Mouse (Mus musculus) spleen, postnatal 14 days (tissue): ENCODE data around the gene Fndc3b.

Experiments
- DNase-seq, 2 experiments: peaks; one replicate each; pipeline ENCODE4 v3.0.0; 2021 to 2022; ENCODE audit warnings: low spot score in 2 of 2

Fndc3b gene

GRCm38 (mm10) chr3:27466297-27466901 is 244.7 kb downstream of the Fndc3b start:
- DNase-seq: no peak

- DNase-seq: no peak
These were observed 247.7 kb downstream of the Fndc3b start for GRCm38 (mm10) chr3:27463373-27463772.

GRCm38 (mm10) chr3:27462934-27463333 is 248.2 kb downstream of the Fndc3b start:
- no peak for DNase-seq

- no peak for DNase-seq
These were observed 248.7 kb downstream of the Fndc3b start for GRCm38 (mm10) chr3:27462316-27462902.

- DNase-seq: no peak
These were observed 249.2 kb downstream of the Fndc3b start for GRCm38 (mm10) chr3:27461861-27462260.

- peak; percentile 22 to 59 for DNase-seq
These were observed 250.1 kb downstream of the Fndc3b start for GRCm38 (mm10) chr3:27461037-27461436.

GRCm38 (mm10) chr3:27458416-27458815 is 252.7 kb downstream of the Fndc3b start:
- DNase-seq: no peak

GRCm38 (mm10) chr3:27456514-27456913 is 254.6 kb downstream of the Fndc3b start:
- no peak for DNase-seq

- no peak for DNase-seq
These were observed 256.5 kb downstream of the Fndc3b start for GRCm38 (mm10) chr3:27454402-27455195.

GRCm38 (mm10) chr3:27453453-27454098 is 257.5 kb downstream of the Fndc3b start:
- no peak for DNase-seq

- no peak for DNase-seq
These were observed 261.7 kb downstream of the Fndc3b start for GRCm38 (mm10) chr3:27449447-27449846.

GRCm38 (mm10) chr3:27448367-27448766 is 262.7 kb downstream of the Fndc3b start:
- DNase-seq: no peak

GRCm38 (mm10) chr3:27439704-27440103 is 271.4 kb downstream of the Fndc3b start:
- DNase-seq: no peak

- DNase-seq: no peak
These were observed 275.9 kb downstream of the Fndc3b start for GRCm38 (mm10) chr3:27435096-27435620.

GRCm38 (mm10) chr3:27432981-27433380 is 278.1 kb downstream of the Fndc3b start:
- DNase-seq: no peak

- DNase-seq: no peak
These were observed 280.4 kb downstream of the Fndc3b start for GRCm38 (mm10) chr3:27430621-27431263.

- DNase-seq: no peak
These were observed 283.7 kb downstream of the Fndc3b start for GRCm38 (mm10) chr3:27427406-27427805.

- no peak for DNase-seq
These were observed 286.9 kb downstream of the Fndc3b start for GRCm38 (mm10) chr3:27424049-27424667.

- DNase-seq: no peak
These were observed 288.6 kb downstream of the Fndc3b start for GRCm38 (mm10) chr3:27422521-27422920.

- no peak for DNase-seq
These were observed 289.1 kb downstream of the Fndc3b start for GRCm38 (mm10) chr3:27421980-27422379.

- DNase-seq: no peak
These were observed 292.5 kb downstream of the Fndc3b start for GRCm38 (mm10) chr3:27418602-27419001.
